Mouse (Mus musculus) CH12.LX (cell line): ENCODE measurements around the gene Dscam. TPM values are rescaled to one million over a fixed set of nuclear protein-coding genes. Genes with fewer than 3 reads are reported as not detected.

ENCODE experiments used
- DNase-seq: peaks from one replicate; pipeline ENCODE4 v3.0.0-alpha.2; 2013; ENCODE audit errors: extremely low read depth
- H3K27ac ChIP-seq: 2 replicates; pipeline ENCODE4 v1.5.1; 2012; ENCODE audit warnings: low read depth, mild to moderate bottlenecking, control low read depth, moderate library complexity; ENCODE audit not compliant: insufficient read depth
- H3K27me3 ChIP-seq: replicated peaks from 2 replicates; pipeline ENCODE3; 2012; ENCODE audit warnings: inconsistent platforms
- H3K36me3 ChIP-seq, 2 experiments: replicated peaks in 1 of 2; 2 replicates each; pipeline versions ENCODE3 to v1.6.1; 2012; ENCODE audit warnings: inconsistent platforms in 1 of 2, low read length in 1 of 2, mild to moderate bottlenecking in 1 of 2, mixed read lengths in 1 of 2, moderate library complexity in 1 of 2; ENCODE audit not compliant: control insufficient read depth in 1 of 2, insufficient read depth in 1 of 2
- H3K4me1 ChIP-seq, 2 experiments: 2 replicates each; pipeline ENCODE4 v1.6.1; 2012; ENCODE audit warnings: inconsistent platforms in 1 of 2, moderate library complexity in 1 of 2; ENCODE audit not compliant: insufficient read depth in 2 of 2, control insufficient read depth in 1 of 2
- H3K4me2 ChIP-seq: 2 replicates; pipeline ENCODE4 v1.6.1; 2012; ENCODE audit warnings: low read depth, mild to moderate bottlenecking, control low read depth; ENCODE audit not compliant: poor library complexity, insufficient read depth, severe bottlenecking
- H3K4me3 ChIP-seq, 3 experiments: fragments of 150-350 bp in 1 of 3; sonication (generic) in 1 of 3; replicated peaks in 1 of 3; 2 replicates each; pipeline versions ENCODE3 to v1.5.1; 2011 to 2012; ENCODE audit warnings: low read depth in 2 of 3, low read length in 2 of 3, mild to moderate bottlenecking in 2 of 3, moderate library complexity in 2 of 3, control low read depth in 1 of 3, improper control_type of control experiment in 1 of 3, inconsistent platforms in 1 of 3, mixed read lengths in 1 of 3; ENCODE audit not compliant: poor library complexity in 1 of 3
- H3K79me2 ChIP-seq: replicated peaks from 2 replicates; pipeline ENCODE4 v1.6.1; 2012; ENCODE audit warnings: mild to moderate bottlenecking, moderate library complexity; ENCODE audit not compliant: control insufficient read depth, poor library complexity, insufficient read depth, severe bottlenecking; ENCODE audit errors: extremely low read depth
- H3K9ac ChIP-seq: 2 replicates; pipeline ENCODE4 v1.6.1; 2012; ENCODE audit warnings: low read depth, mild to moderate bottlenecking, control low read depth, moderate library complexity; ENCODE audit not compliant: insufficient read depth
- H3K9me3 ChIP-seq: replicated peaks from 2 replicates; pipeline ENCODE3; 2012; ENCODE audit warnings: low read length, inconsistent platforms, mixed read lengths
- BHLHE40 ChIP-seq: IDR thresholded peaks from 2 replicates; pipeline ENCODE4 v1.6.1; 2011; ENCODE audit warnings: mild to moderate bottlenecking, low read depth, low read length, improper control_type of control experiment
- CHD1 ChIP-seq: IDR thresholded peaks from 2 replicates; pipeline ENCODE4 v1.6.1; 2012; ENCODE audit warnings: low read depth, low read length, improper control_type of control experiment, inconsistent platforms
- CHD2 ChIP-seq: IDR thresholded peaks from 2 replicates; pipeline ENCODE4 v1.6.1; 2011; ENCODE audit warnings: low read length, improper control_type of control experiment
- CTCF ChIP-seq, 2 experiments: IDR thresholded peaks in 1 of 2; conservative IDR thresholded peaks in 1 of 2; 2 replicates each; pipeline ENCODE4 v1.5.1; 2011 to 2012; ENCODE audit warnings: low read depth in 2 of 2, low read length in 2 of 2, improper control_type of control experiment in 1 of 2, inconsistent platforms in 1 of 2, mild to moderate bottlenecking in 1 of 2, moderate library complexity in 1 of 2
- ELF1 ChIP-seq: IDR thresholded peaks from 2 replicates; pipeline ENCODE4 v1.6.1; 2014; ENCODE audit warnings: low read depth, mild to moderate bottlenecking, inconsistent platforms, low read length, improper control_type of control experiment
- EP300 ChIP-seq: IDR thresholded peaks from 2 replicates; pipeline ENCODE4 v1.6.1; 2011; ENCODE audit warnings: low read length, improper control_type of control experiment
- ETS1 ChIP-seq: conservative IDR thresholded peaks from 2 replicates; pipeline ENCODE4 v1.6.1; 2012; ENCODE audit warnings: low read depth, mild to moderate bottlenecking, inconsistent platforms, low read length, improper control_type of control experiment, moderate library complexity
- GABPA ChIP-seq: IDR thresholded peaks from 2 replicates; pipeline ENCODE4 v1.6.1; 2012; ENCODE audit warnings: low read depth, low read length, improper control_type of control experiment, inconsistent platforms; ENCODE audit not compliant: insufficient replicate concordance
- HCFC1 ChIP-seq: IDR thresholded peaks from 2 replicates; pipeline ENCODE4 v1.6.1; 2012; ENCODE audit warnings: low read depth, mild to moderate bottlenecking, inconsistent platforms, low read length, improper control_type of control experiment
- IRF4 ChIP-seq: IDR thresholded peaks from 2 replicates; pipeline ENCODE4 v1.6.1; 2014; ENCODE audit warnings: low read depth, mild to moderate bottlenecking, inconsistent platforms, low read length, improper control_type of control experiment
- JUN ChIP-seq: IDR thresholded peaks from 2 replicates; pipeline ENCODE4 v1.6.1; 2011; ENCODE audit warnings: low read depth, mild to moderate bottlenecking, low read length, improper control_type of control experiment, moderate library complexity; ENCODE audit not compliant: insufficient read depth
- JUND ChIP-seq: conservative IDR thresholded peaks from 2 replicates; pipeline ENCODE4 v1.6.1; 2011; ENCODE audit warnings: low read depth, low read length, improper control_type of control experiment
- KAT2A ChIP-seq: IDR thresholded peaks from 2 replicates; pipeline ENCODE4 v1.6.1; 2012; ENCODE audit warnings: low read length, improper control_type of control experiment, inconsistent platforms; ENCODE audit not compliant: insufficient replicate concordance
- MAFK ChIP-seq: IDR thresholded peaks from 2 replicates; pipeline ENCODE4 v1.6.1; 2011; ENCODE audit warnings: low read length, improper control_type of control experiment; ENCODE audit not compliant: insufficient replicate concordance
- MEF2A ChIP-seq: IDR thresholded peaks from 2 replicates; pipeline ENCODE4 v1.6.1; 2014; ENCODE audit warnings: low read depth, mild to moderate bottlenecking, inconsistent platforms, low read length, improper control_type of control experiment, borderline replicate concordance
- MXI1 ChIP-seq: IDR thresholded peaks from 2 replicates; pipeline ENCODE4 v1.6.1; 2011; ENCODE audit warnings: mild to moderate bottlenecking, low read depth, low read length, improper control_type of control experiment
- MYC ChIP-seq: IDR thresholded peaks from 2 replicates; pipeline ENCODE4 v1.6.1; 2011; ENCODE audit warnings: low read depth, mild to moderate bottlenecking, improper control_type of control experiment, low read length
- NELFE ChIP-seq: IDR thresholded peaks from 2 replicates; pipeline ENCODE4 v1.6.1; 2011; ENCODE audit warnings: low read depth, low read length, improper control_type of control experiment
- POLR2AphosphoS2 ChIP-seq: IDR thresholded peaks from 2 replicates; pipeline ENCODE4 v1.6.1; 2011; ENCODE audit warnings: low read depth, low read length, improper control_type of control experiment
- RAD21 ChIP-seq: IDR thresholded peaks from 2 replicates; pipeline ENCODE4 v1.6.1; 2011; ENCODE audit warnings: low read depth, mild to moderate bottlenecking, low read length, improper control_type of control experiment, moderate library complexity
- RCOR1 ChIP-seq: conservative IDR thresholded peaks from 2 replicates; pipeline ENCODE4 v1.6.1; 2012; ENCODE audit warnings: low read depth, mild to moderate bottlenecking, inconsistent platforms, low read length, improper control_type of control experiment
- SIN3A ChIP-seq: IDR thresholded peaks from 2 replicates; pipeline ENCODE4 v1.6.1; 2012; ENCODE audit warnings: low read length, improper control_type of control experiment, inconsistent platforms
- TBP ChIP-seq: conservative IDR thresholded peaks from 2 replicates; pipeline ENCODE4 v1.6.1; 2011; ENCODE audit warnings: low read depth, low read length, improper control_type of control experiment
- TCF12 ChIP-seq: IDR thresholded peaks from 2 replicates; pipeline ENCODE4 v1.6.1; 2014; ENCODE audit warnings: low read depth, mild to moderate bottlenecking, inconsistent platforms, low read length, improper control_type of control experiment
- USF2 ChIP-seq: conservative IDR thresholded peaks from 2 replicates; pipeline ENCODE4 v1.6.1; 2011; ENCODE audit warnings: low read depth, low read length, improper control_type of control experiment
- ZC3H11A ChIP-seq: IDR thresholded peaks from 2 replicates; pipeline ENCODE4 v1.6.1; 2012; ENCODE audit warnings: low read depth, mild to moderate bottlenecking, inconsistent platforms, low read length, improper control_type of control experiment
- ZKSCAN1 ChIP-seq: IDR thresholded peaks from 2 replicates; pipeline ENCODE4 v1.6.1; 2012; ENCODE audit warnings: low read depth, inconsistent platforms, low read length, improper control_type of control experiment, borderline replicate concordance
- ZMIZ1 ChIP-seq: IDR thresholded peaks from 2 replicates; pipeline ENCODE4 v1.6.1; 2012; ENCODE audit warnings: low read depth, mild to moderate bottlenecking, inconsistent platforms, low read length, improper control_type of control experiment
- ZNF384 ChIP-seq: IDR thresholded peaks from 2 replicates; pipeline ENCODE4 v1.6.1; 2012; ENCODE audit warnings: low read depth, low read length, improper control_type of control experiment, inconsistent platforms
- dilution Hi-C: fragments of 300-500 bp; cut with MboI; formaldehyde crosslinking; loops from 2 replicates; pipeline ENCODE4 v1.14.3; 2020; ENCODE audit warnings: low sequenced_read_pairs; ENCODE audit not compliant: extremely low pct_unique_long_range_greater_than_20kb, extremely low pct_ligation_motif_present
- in situ Hi-C: fragments of 300-500 bp; cut with MboI; formaldehyde crosslinking; loops from 3 replicates; pipeline ENCODE4 v1.14.3; 2019; ENCODE audit warnings: low sequenced_read_pairs, low pct_ligation_motif_present, low pct_unique_long_range_greater_than_20kb, mixed read lengths
- polyA plus RNA-seq: library from polyadenylated mRNA; unstranded; fragments of >175 nt; gene quantifications from 2 replicates; pipeline ENCODE4 v1.2.1, GENCODE M21; 2012; ENCODE audit warnings: low read depth; ENCODE audit not compliant: insufficient read length
- total RNA-seq, 2 experiments: library from RNA; depleted of rRNA; stranded (reverse); fragments of 300-350 nt in 1 of 2; fragments of >200 nt in 1 of 2; gene quantifications; 2 replicates each; pipeline ENCODE4 v1.2.3; 2012 to 2014

The Dscam gene
- total and polyA plus RNA-seq, 3 experiments = under 0.01 to 0.39 (median 0.12) TPM

- Histone ChIP-seq H3K4me3 (no peak overlapping the region), H3K9ac (no peak overlapping the region), H3K79me2 (no peaks in the 10 kb centered on the region), H3K9me3 (peaks cover 7% of the 10 kb centered on the region), H3K4me2 (no peak overlapping the region), H3K36me3 (no peaks in the 10 kb centered on the region), H3K27me3 (no peaks in the 10 kb centered on the region), H3K27ac (no peak overlapping the region), H3K4me1 (peaks cover 0 to 38% of the 10 kb centered on the region in 2 experiments; a peak in 3 of 4 replicates)
- TF ChIP-seq JUND (no peak), RAD21 (no peak), RCOR1 (no peak), EP300 (no peak), HCFC1 (no peak), ZMIZ1 (no peak), MXI1 (no peak), IRF4 (no peak), NELFE (no peak)
- no peak for DNase-seq
- in situ Hi-C loops (no loop called here), dilution Hi-C loops (no loop called here)
These were observed 545 bp downstream of the Dscam start for GRCm38 (mm10) chr16:97169901-97170512.

- 0 out of 2 replicates have a peak overlapping the region, but pooled peaks have one; percentile 26 for H3K4me2 ChIP-seq
- H3K9ac ChIP-seq = no peak overlapping the region
- no peak overlapping the region for H3K4me3 ChIP-seq
- no peaks in the 10 kb centered on the region for H3K79me2 ChIP-seq
- dilution Hi-C loops (no loop called here), in situ Hi-C loops (no loop called here)
- no peaks in the 10 kb centered on the region for H3K36me3 ChIP-seq
- DNase-seq = peak; percentile 85
- no peaks in the 10 kb centered on the region for H3K27me3 ChIP-seq
- peak; percentile 27; the same call in 1 of the 2 replicates for TF ChIP-seq ZNF384
- peak; percentile 66 for TF ChIP-seq ETS1
- no peak for TF ChIP-seq ZC3H11A
- TF ChIP-seq RAD21 = peak; percentile 3
- TF ChIP-seq EP300 = peak; percentile 86
- TF ChIP-seq ZKSCAN1 = no peak
- 0 out of 2 replicates have a peak, but pooled peaks have one; percentile 50 for TF ChIP-seq KAT2A
- peak; percentile 95 for TF ChIP-seq CHD1
- peak in 1 of 2 experiments; percentile 11; a peak in 1 of 4 replicates for TF ChIP-seq CTCF (conservative IDR thresholded peaks at IDR 0.05 in 1 of 2, IDR thresholded peaks at IDR 0.05 in 1 of 2; ENCODE audit: low read depth in 2 of 2, low read length in 2 of 2)
- TF ChIP-seq GABPA = no peak
- TF ChIP-seq JUN = no peak; the same call in 1 of the 2 replicates
- TF ChIP-seq USF2 = no peak
- TF ChIP-seq MXI1 = no peak
- 0 out of 2 replicates have a peak, but pooled peaks have one; percentile 35 for TF ChIP-seq MAFK
- no peak for TF ChIP-seq TBP
- peak; percentile 60 for TF ChIP-seq CHD2
- peak; percentile 49 for TF ChIP-seq BHLHE40
- peak; percentile 81 for TF ChIP-seq IRF4
- no peak for TF ChIP-seq ELF1
- TF ChIP-seq JUND = no peak
- no peak for TF ChIP-seq MYC
- TF ChIP-seq TCF12 = peak; percentile 73
- no peak for TF ChIP-seq POLR2AphosphoS2
- no peak for TF ChIP-seq SIN3A
- TF ChIP-seq MEF2A = peak; percentile 79; the same call in 1 of the 2 replicates
- no peak overlapping the region for H3K27ac ChIP-seq
- H3K9me3 ChIP-seq = peaks cover 7% of the 10 kb centered on the region
- peaks cover 0 to 46% of the 10 kb centered on the region in 2 experiments; a peak in 3 of 4 replicates for H3K4me1 ChIP-seq
These were observed 1.9 kb downstream of the Dscam start for GRCm38 (mm10) chr16:97168614-97169013.
